Mouse (Mus musculus): Measurements from ENCODE around the gene Ascc1.
"Not testable (repeated sequence)": the region's sequence is repeated elsewhere in the genome, so short reads cannot be mapped to it uniquely, and the experiment has no call there.

GRCm38 (mm10) chr10:60136010-60136409, 133.4 kb downstream of the Ascc1 start:
- not testable (repeated sequence) for TF ChIP-seq CTCF (IDR thresholded peaks at IDR 0.05; ENCODE audit: borderline replicate concordance, insufficient read depth, low read depth, low read length); POLR2A (IDR thresholded peaks at IDR 0.05; ENCODE audit: borderline replicate concordance, insufficient read depth, low read length)
